Mouse (Mus musculus) intestine, embryonic 14.5 days (tissue): Measurements from ENCODE around the gene Ubc. TPM values are rescaled to one million over a fixed set of nuclear protein-coding genes. Genes with fewer than 3 reads are reported as not detected.

Experiments
- ATAC-seq: fragments of 200-750 bp; cut with Nextera tagmentation; replicated peaks from 2 replicates; pipeline ENCODE4 v1.8.0; 2017; ENCODE audit warnings: low read depth, moderate number of reproducible peaks, moderate TSS enrichment, moderate library complexity; ENCODE audit not compliant: low FRiP score, low TSS enrichment
- DNase-seq: peaks from one replicate; pipeline ENCODE4 v3.0.0-alpha.2; 2018; ENCODE audit warnings: low spot score
- H3K27ac ChIP-seq: fragments of 300-500 bp; sonication (generic); 2 replicates; pipeline ENCODE4 v1.5.1; 2014; ENCODE audit warnings: low read depth, mild to moderate bottlenecking, control low read depth
- H3K27me3 ChIP-seq: fragments of 300-500 bp; sonication (generic); replicated peaks from 2 replicates; pipeline ENCODE4 v1.6.1; 2014; ENCODE audit warnings: low read length, control low read depth; ENCODE audit not compliant: control insufficient read depth, insufficient read depth
- H3K36me3 ChIP-seq: fragments of 300-500 bp; sonication (generic); 2 replicates; pipeline ENCODE4 v1.6.1; 2014; ENCODE audit warnings: low read length, control low read depth; ENCODE audit not compliant: control insufficient read depth, insufficient read depth
- H3K4me1 ChIP-seq: fragments of 300-500 bp; sonication (generic); replicated peaks from 2 replicates; pipeline ENCODE4 v1.6.1; 2014; ENCODE audit warnings: low read length, control low read depth, mixed read lengths; ENCODE audit not compliant: control insufficient read depth, insufficient read depth
- H3K4me2 ChIP-seq: fragments of 300-500 bp; sonication (generic); 2 replicates; pipeline ENCODE4 v1.6.1; 2014; ENCODE audit warnings: low read length
- H3K4me3 ChIP-seq: fragments of 300-500 bp; sonication (generic); 2 replicates; pipeline ENCODE4 v1.5.1; 2014; ENCODE audit warnings: low read depth, low read length, control low read depth, mixed read lengths
- H3K9ac ChIP-seq: fragments of 300-500 bp; sonication (generic); 2 replicates; pipeline ENCODE4 v1.6.1; 2014; ENCODE audit warnings: mild to moderate bottlenecking, low read length
- H3K9me3 ChIP-seq: fragments of 300-500 bp; sonication (generic); 2 replicates; pipeline ENCODE4 v1.6.1; 2016; ENCODE audit warnings: low read length, control low read depth; ENCODE audit not compliant: control insufficient read depth
- WGBS: fragments of 180-500 bp; shearing (Covaris S2); extraction: QIAGEN DNeasy Blood & Tissue Kit; methylation state at CpG from one replicate; pipeline ENCODE4 v1.1.7; 2014; 5-methylcytosine and 5-hydroxymethylcytosine counted together
- polyA plus RNA-seq: library from polyadenylated mRNA; unstranded; fragments of >200 nt; fragmentation: Nextera tagmentation; extraction: Ambion mirVana; gene quantifications from 2 replicates; pipeline ENCODE4 v1.2.1, GENCODE M21; 2014

Ubc gene
- polyA plus RNA-seq, 1 experiment from 2014 or later, result 949 TPM

DNA sequence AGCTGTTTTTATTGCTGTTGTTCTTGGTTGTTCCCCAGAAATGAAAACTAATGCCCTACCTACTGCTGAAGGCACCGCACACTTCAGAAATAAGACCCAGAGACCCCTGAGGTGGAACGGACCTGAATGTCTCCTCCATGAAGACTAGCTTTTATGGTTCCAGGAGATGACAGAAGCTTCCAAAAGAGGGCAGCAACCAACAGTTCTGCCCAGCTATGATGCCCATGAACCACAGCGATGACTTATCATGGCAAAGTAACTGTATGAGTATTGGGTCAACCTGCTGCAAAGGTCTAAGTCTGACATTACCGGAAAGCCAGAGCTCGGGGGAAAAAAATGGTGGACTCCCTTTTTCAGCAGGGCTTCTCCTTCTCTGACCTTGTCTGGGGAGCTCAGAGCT is 11.1 kb downstream of the Ubc start:
- Histone ChIP-seq H3K9me3 (no peaks in the 10 kb centered on the region), H3K4me3 (no peak overlapping the region), H3K9ac (no peak overlapping the region), H3K27me3 (no peaks in the 10 kb centered on the region), H3K36me3 (peaks cover 4% of the 10 kb centered on the region), H3K4me1 (no peaks in the 10 kb centered on the region), H3K27ac (no peak overlapping the region), H3K4me2 (no peak overlapping the region)
- WGBS, result 84% methylated on average over 5 of the region's 5 CpGs
- DNase-seq (no peak), ATAC-seq (no peak)

GRCm38 (mm10) chr5:125377214-125377613 is 12.8 kb downstream of the Ubc start:
- DNase-seq (no peak), ATAC-seq (no peak)
- H3K27ac ChIP-seq, result no peak overlapping the region
- H3K9ac ChIP-seq, result no peak overlapping the region
- no peaks in the 10 kb centered on the region for H3K4me1 ChIP-seq
- H3K4me2 ChIP-seq, result no peak overlapping the region
- WGBS, result 69% methylated on average over 7 of the region's 7 CpGs
- no peak overlapping the region for H3K4me3 ChIP-seq
- no peaks in the 10 kb centered on the region for H3K27me3 ChIP-seq
- H3K9me3 ChIP-seq, result no peaks in the 10 kb centered on the region
- H3K36me3 ChIP-seq, result no peaks in the 10 kb centered on the region

GRCm38 (mm10) chr5:125375871-125376270 is 14.1 kb downstream of the Ubc start:
- ATAC-seq, result no peak
- Histone ChIP-seq H3K4me2 (no peak overlapping the region), H3K9me3 (no peaks in the 10 kb centered on the region), H3K27ac (no peak overlapping the region), H3K36me3 (no peaks in the 10 kb centered on the region), H3K27me3 (no peaks in the 10 kb centered on the region), H3K4me1 (no peaks in the 10 kb centered on the region), H3K4me3 (no peak overlapping the region), H3K9ac (no peak overlapping the region)
- no peak for DNase-seq
- WGBS, result 85% methylated on average over 2 of the region's 2 CpGs

DNA sequence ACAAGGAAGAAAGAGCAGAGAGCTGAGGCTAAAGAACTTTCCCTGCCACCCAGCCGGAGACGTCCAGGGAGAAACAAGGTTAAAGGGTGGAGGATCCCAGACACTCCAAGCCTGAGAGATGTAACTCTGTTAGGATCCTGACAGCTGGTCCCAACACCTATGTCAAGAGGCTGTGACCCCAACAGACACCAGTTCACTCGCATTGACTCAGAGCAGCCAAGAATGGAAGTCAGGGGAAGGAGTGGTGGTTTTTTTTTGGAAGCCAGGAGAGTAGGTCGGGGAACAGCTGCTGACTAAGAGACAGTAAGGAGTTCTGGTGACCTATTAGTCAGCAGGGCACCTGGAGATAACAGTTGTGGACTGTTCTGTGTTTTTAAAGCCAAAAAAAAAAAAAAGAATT is 18.0 kb downstream of the Ubc start:
- Histone ChIP-seq H3K4me1 (no peaks in the 10 kb centered on the region), H3K9ac (no peak overlapping the region), H3K9me3 (no peaks in the 10 kb centered on the region), H3K4me3 (no peak overlapping the region), H3K4me2 (no peak overlapping the region), H3K27me3 (no peaks in the 10 kb centered on the region), H3K36me3 (no peaks in the 10 kb centered on the region), H3K27ac (no peak overlapping the region)
- 73% methylated on average over 4 of the region's 4 CpGs for WGBS
- ATAC-seq, result no peak
- DNase-seq, result no peak

- Histone ChIP-seq H3K27ac (no peak overlapping the region), H3K36me3 (no peaks in the 10 kb centered on the region), H3K4me2 (no peak overlapping the region), H3K9ac (no peak overlapping the region), H3K4me1 (no peaks in the 10 kb centered on the region), H3K9me3 (no peaks in the 10 kb centered on the region), H3K4me3 (no peak overlapping the region), H3K27me3 (no peaks in the 10 kb centered on the region)
- no peak for DNase-seq
- no peak for ATAC-seq
- WGBS, result 74% methylated on average over 7 of the region's 7 CpGs
Measured at GRCm38 (mm10) chr5:125370950-125371693, 18.9 kb downstream of the Ubc start.

GRCm38 (mm10) chr5:125368568-125368967 is 21.4 kb downstream of the Ubc start:
- Histone ChIP-seq H3K36me3 (no peaks in the 10 kb centered on the region), H3K4me3 (no peak overlapping the region), H3K4me1 (no peaks in the 10 kb centered on the region), H3K27ac (no peak overlapping the region), H3K9ac (no peak overlapping the region), H3K27me3 (no peaks in the 10 kb centered on the region), H3K4me2 (no peak overlapping the region), H3K9me3 (no peaks in the 10 kb centered on the region)
- WGBS, result 5% methylated on average over 4 of the region's 4 CpGs
- ATAC-seq, result peak; percentile 59
- DNase-seq, result peak; percentile 61

DNA sequence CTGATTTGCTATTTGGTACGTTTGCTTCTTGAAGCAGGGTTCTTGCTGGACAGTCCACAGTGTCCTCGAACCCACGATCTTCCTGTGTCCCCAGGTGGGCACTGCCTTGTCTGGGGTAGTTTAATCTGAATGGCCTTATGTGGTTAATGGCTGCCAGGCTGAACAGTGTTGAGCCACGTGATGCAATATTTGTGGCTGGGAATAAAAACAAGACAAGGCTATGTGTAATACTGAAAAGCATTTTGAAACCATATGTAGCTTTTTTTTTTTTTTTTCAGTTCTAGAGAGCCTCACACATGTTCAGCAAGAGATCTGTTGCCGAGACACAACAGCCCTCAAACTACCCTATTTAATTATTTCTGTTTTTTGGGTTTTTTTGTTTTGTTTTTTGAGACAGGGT is 21.8 kb downstream of the Ubc start:
- H3K9ac ChIP-seq, result no peak overlapping the region

DNA sequence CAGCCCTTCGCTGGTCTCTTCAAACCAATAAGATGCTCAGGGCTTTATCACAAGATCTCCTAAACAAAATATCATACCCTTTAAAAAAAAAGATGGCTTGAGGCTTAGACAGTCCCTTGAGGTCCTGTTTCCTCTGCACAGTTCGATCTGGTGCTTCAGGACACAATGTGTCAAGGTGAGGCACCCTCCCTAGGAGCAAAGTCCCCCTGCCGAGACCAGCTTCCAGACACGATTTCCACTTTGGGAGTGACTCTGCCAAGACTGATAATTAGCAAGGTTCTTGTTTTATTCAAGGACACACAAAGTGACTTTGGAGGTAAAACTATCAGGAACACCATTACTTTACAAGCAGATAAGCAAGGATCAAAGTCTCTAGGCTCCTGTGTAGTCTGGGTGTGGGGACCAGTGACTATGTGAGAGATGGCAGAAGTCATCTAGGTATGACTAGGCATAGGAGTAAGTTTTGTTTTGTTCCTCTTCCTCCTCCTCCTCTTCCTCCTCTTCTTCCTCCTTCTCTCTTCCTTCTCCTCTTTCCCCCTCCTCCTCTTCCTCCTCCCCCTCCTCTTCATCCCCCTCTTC is 25.1 kb downstream of the Ubc start:
- ATAC-seq, result peak; percentile 48; the same call in 1 of the 2 replicates
- no peaks in the 10 kb centered on the region for H3K36me3 ChIP-seq
- H3K9me3 ChIP-seq, result no peaks in the 10 kb centered on the region
- no peak overlapping the region for H3K4me2 ChIP-seq
- no peaks in the 10 kb centered on the region for H3K4me1 ChIP-seq
- no peak overlapping the region for H3K27ac ChIP-seq
- no peaks in the 10 kb centered on the region for H3K27me3 ChIP-seq
- H3K4me3 ChIP-seq, result no peak overlapping the region
- no peak for DNase-seq
- 65% methylated on average over 4 of the region's 4 CpGs for WGBS
- H3K9ac ChIP-seq, result no peak overlapping the region

More for the DNA sequence above, 21.8 kb downstream of the Ubc start:
- H3K4me1 ChIP-seq, result no peaks in the 10 kb centered on the region
- H3K9me3 ChIP-seq, result no peaks in the 10 kb centered on the region
- H3K4me2 ChIP-seq, result no peak overlapping the region
- DNase-seq, result no peak
- 77% methylated on average over 5 of the region's 5 CpGs for WGBS
- no peak overlapping the region for H3K27ac ChIP-seq
- H3K4me3 ChIP-seq, result no peak overlapping the region
- no peaks in the 10 kb centered on the region for H3K36me3 ChIP-seq
- no peaks in the 10 kb centered on the region for H3K27me3 ChIP-seq
- no peak for ATAC-seq

GRCm38 (mm10) chr5:125363894-125364293 is 26.1 kb downstream of the Ubc start:
- H3K9ac ChIP-seq, result no peak overlapping the region
- WGBS, result 64% methylated on average over 7 of the region's 7 CpGs
- no peak for ATAC-seq
- no peaks in the 10 kb centered on the region for H3K36me3 ChIP-seq
- no peaks in the 10 kb centered on the region for H3K4me1 ChIP-seq
- H3K4me3 ChIP-seq, result no peak overlapping the region
- H3K9me3 ChIP-seq, result no peaks in the 10 kb centered on the region
- H3K27ac ChIP-seq, result no peak overlapping the region
- no peak for DNase-seq
- H3K4me2 ChIP-seq, result no peak overlapping the region
- no peaks in the 10 kb centered on the region for H3K27me3 ChIP-seq
